Mouse (Mus musculus): Measurements from ENCODE around the gene Gm6525.

The Gm6525 gene

GRCm38 (mm10) chr3:84173581-84174154, at the start of gene Gm6525:
TSS of gene Gm6525 (plus strand) at chr3:84174104.
- no peak for DNase-seq (ENCODE audit: low read depth)

- no peak for DNase-seq (ENCODE audit: low read depth)
These were observed 48.1 kb upstream of the Gm6525 start for GRCm38 (mm10) chr3:84125704-84126289.

- DNase-seq (ENCODE audit: low read depth), result no peak
These were observed 47.2 kb upstream of the Gm6525 start for GRCm38 (mm10) chr3:84126721-84127120.

- no peak for DNase-seq (ENCODE audit: low read depth)
These were observed 46.5 kb upstream of the Gm6525 start for GRCm38 (mm10) chr3:84127431-84127830.

GRCm38 (mm10) chr3:84128871-84129870, 44.7 kb upstream of the Gm6525 start:
- no peak for DNase-seq (ENCODE audit: low read depth)

GRCm38 (mm10) chr3:84130776-84131175, 43.1 kb upstream of the Gm6525 start:
- DNase-seq (ENCODE audit: low read depth), result no peak

- no peak for DNase-seq (ENCODE audit: low read depth)
These were observed 42.5 kb upstream of the Gm6525 start for GRCm38 (mm10) chr3:84131369-84131768.

- DNase-seq (ENCODE audit: low read depth), result no peak
These were observed 38.5 kb upstream of the Gm6525 start for GRCm38 (mm10) chr3:84135387-84135786.

GRCm38 (mm10) chr3:84135933-84136332, 38.0 kb upstream of the Gm6525 start:
- no peak for DNase-seq (ENCODE audit: low read depth)

GRCm38 (mm10) chr3:84136509-84136908, 37.4 kb upstream of the Gm6525 start:
- DNase-seq (ENCODE audit: low read depth), result no peak

GRCm38 (mm10) chr3:84140947-84141346, 33.0 kb upstream of the Gm6525 start:
- no peak for DNase-seq (ENCODE audit: low read depth)

GRCm38 (mm10) chr3:84149831-84150230, 24.1 kb upstream of the Gm6525 start:
- DNase-seq (ENCODE audit: low read depth), result no peak

- DNase-seq (ENCODE audit: low read depth), result no peak
These were observed 19.2 kb upstream of the Gm6525 start for GRCm38 (mm10) chr3:84154721-84155141.

- no peak for DNase-seq (ENCODE audit: low read depth)
These were observed 18.8 kb upstream of the Gm6525 start for GRCm38 (mm10) chr3:84155146-84155545.

- peak; percentile 96 for DNase-seq (ENCODE audit: low read depth)
These were observed 18.3 kb upstream of the Gm6525 start, which contains the start of gene Mnd1 for GRCm38 (mm10) chr3:84155558-84156006. TSS of gene Mnd1 (minus strand) at chr3:84155786.

GRCm38 (mm10) chr3:84156105-84156504, 17.8 kb upstream of the Gm6525 start:
- DNase-seq (ENCODE audit: low read depth), result no peak

GRCm38 (mm10) chr3:84157011-84157410, 16.9 kb upstream of the Gm6525 start:
- DNase-seq (ENCODE audit: low read depth), result no peak

- DNase-seq (ENCODE audit: low read depth), result no peak
These were observed 16.1 kb upstream of the Gm6525 start for GRCm38 (mm10) chr3:84157559-84158350.

GRCm38 (mm10) chr3:84165391-84165790, 8.5 kb upstream of the Gm6525 start:
- no peak for DNase-seq (ENCODE audit: low read depth)

GRCm38 (mm10) chr3:84166073-84166472, 7.8 kb upstream of the Gm6525 start:
- DNase-seq (ENCODE audit: low read depth), result no peak

GRCm38 (mm10) chr3:84168943-84169342, 5.0 kb upstream of the Gm6525 start:
- no peak for DNase-seq (ENCODE audit: low read depth)

Data from c-Kit-positive CD71-negative TER-119-negative erythroid progenitor cells, embryonic 14.5 days (primary cell).